Mouse (Mus musculus) kidney, postnatal 0 days (tissue): ENCODE measurements around the gene Abca4. TPM values are rescaled to one million over a fixed set of nuclear protein-coding genes. Genes with fewer than 3 reads are reported as not detected.

Experiments
- ATAC-seq: fragments of 200-750 bp; cut with Nextera tagmentation; replicated peaks from 2 replicates; pipeline ENCODE4 v1.8.0; 2017; ENCODE audit warnings: low read depth, moderate number of reproducible peaks, moderate TSS enrichment, moderate library complexity; ENCODE audit not compliant: low FRiP score
- DNase-seq: peaks from one replicate; pipeline ENCODE4 v3.0.0-alpha.2; 2016; ENCODE audit warnings: low spot score
- H3K27ac ChIP-seq: fragments of 300-500 bp; sonication (generic); 2 replicates; pipeline ENCODE4 v1.5.1; 2014; ENCODE audit warnings: mild to moderate bottlenecking
- H3K27me3 ChIP-seq: fragments of 300-500 bp; sonication (generic); 2 replicates; pipeline ENCODE4 v1.6.1; 2014; ENCODE audit warnings: low read length, mixed read lengths; ENCODE audit not compliant: insufficient read depth
- H3K36me3 ChIP-seq: fragments of 300-500 bp; sonication (generic); 2 replicates; pipeline ENCODE4 v1.6.1; 2014; ENCODE audit warnings: low read length, mixed read lengths; ENCODE audit not compliant: insufficient read depth
- H3K4me1 ChIP-seq: fragments of 300-500 bp; sonication (generic); replicated peaks from 2 replicates; pipeline ENCODE4 v1.6.1; 2014; ENCODE audit warnings: antibody characterized with exemption, low read length, mixed read lengths; ENCODE audit not compliant: insufficient read depth
- H3K4me2 ChIP-seq: fragments of 300-500 bp; sonication (generic); 2 replicates; pipeline ENCODE4 v1.6.1; 2014; ENCODE audit warnings: mild to moderate bottlenecking, low read length, moderate library complexity, mixed read lengths
- H3K4me3 ChIP-seq: fragments of 300-500 bp; sonication (generic); replicated peaks from 2 replicates; pipeline ENCODE4 v1.5.1; 2014; ENCODE audit warnings: low read depth, low read length
- H3K9ac ChIP-seq: fragments of 300-500 bp; sonication (generic); 2 replicates; pipeline ENCODE4 v1.6.1; 2014; ENCODE audit warnings: low read depth, low read length
- H3K9me3 ChIP-seq: fragments of 300-500 bp; sonication (generic); replicated peaks from 2 replicates; pipeline ENCODE4 v1.6.1; 2016; ENCODE audit warnings: low read length, inconsistent platforms, mixed read lengths
- CTCF ChIP-seq: IDR thresholded peaks from 2 replicates; pipeline ENCODE4 v1.5.1; 2016; ENCODE audit warnings: antibody characterized with exemption, low read depth, mild to moderate bottlenecking, moderate library complexity
- WGBS: fragments of 180-500 bp; shearing (Covaris S2); extraction: QIAGEN DNeasy Blood & Tissue Kit; methylation state at CpG from one replicate; pipeline ENCODE4 v1.1.7; 2014; 5-methylcytosine and 5-hydroxymethylcytosine counted together
- polyA plus RNA-seq: library from polyadenylated mRNA; unstranded; fragments of >200 nt; fragmentation: Nextera tagmentation; extraction: Ambion mirVana; gene quantifications from 2 replicates; pipeline ENCODE4 v1.2.1, GENCODE M21; 2015

Abca4 gene
- polyA plus RNA-seq, 1 experiment from 2014 or later: 1.2 TPM

- Histone ChIP-seq H3K27me3 (no peaks in the 10 kb centered on the region), H3K4me2 (peak overlapping the region; percentile 29), H3K9ac (no peak overlapping the region), H3K9me3 (no peaks in the 10 kb centered on the region), H3K4me3 (no peak overlapping the region), H3K36me3 (no peaks in the 10 kb centered on the region), H3K4me1 (no peaks in the 10 kb centered on the region; the same call in 1 of the 2 replicates), H3K27ac (0 out of 2 replicates have a peak overlapping the region, but pooled peaks have one; percentile 9)
- TF ChIP-seq CTCF: peak; percentile 95
- DNase-seq (peak; percentile 90), ATAC-seq (peak; percentile 65)
- 34% methylated on average over 20 of the region's 20 CpGs for WGBS
Measured at GRCm38 (mm10) chr3:122103864-122104808, 59.9 kb downstream of the Abca4 start.

- DNase-seq: no peak
- no peak for ATAC-seq
- H3K27ac ChIP-seq: no peak overlapping the region
Measured at GRCm38 (mm10) chr3:122106920-122107319, 62.7 kb downstream of the Abca4 start.

GRCm38 (mm10) chr3:122107643-122108194 is 63.5 kb downstream of the Abca4 start:
- 69% methylated on average over 14 of the region's 14 CpGs for WGBS
- Histone ChIP-seq H3K27ac (no peak overlapping the region), H3K9ac (no peak overlapping the region), H3K36me3 (no peaks in the 10 kb centered on the region), H3K27me3 (no peaks in the 10 kb centered on the region), H3K4me1 (no peaks in the 10 kb centered on the region; the same call in 1 of the 2 replicates), H3K4me3 (no peak overlapping the region), H3K4me2 (no peak overlapping the region), H3K9me3 (no peaks in the 10 kb centered on the region)
- DNase-seq (no peak), ATAC-seq (no peak)
- TF ChIP-seq CTCF: no peak

More at GRCm38 (mm10) chr3:122106920-122107319, 62.7 kb downstream of the Abca4 start:
- Histone ChIP-seq H3K9me3 (no peaks in the 10 kb centered on the region), H3K4me3 (no peak overlapping the region), H3K4me1 (no peaks in the 10 kb centered on the region; the same call in 1 of the 2 replicates), H3K9ac (no peak overlapping the region), H3K4me2 (no peak overlapping the region), H3K36me3 (no peaks in the 10 kb centered on the region), H3K27me3 (no peaks in the 10 kb centered on the region)
- no peak for TF ChIP-seq CTCF
- 67% methylated on average over 8 of the region's 8 CpGs for WGBS

GRCm38 (mm10) chr3:122109461-122109860 is 65.2 kb downstream of the Abca4 start:
- WGBS: 50% methylated on average over 4 of the region's 4 CpGs
- Histone ChIP-seq H3K9me3 (no peaks in the 10 kb centered on the region), H3K36me3 (no peaks in the 10 kb centered on the region), H3K9ac (no peak overlapping the region), H3K4me1 (no peaks in the 10 kb centered on the region), H3K27me3 (no peaks in the 10 kb centered on the region), H3K27ac (no peak overlapping the region), H3K4me3 (no peak overlapping the region), H3K4me2 (no peak overlapping the region)
- TF ChIP-seq CTCF: no peak
- ATAC-seq (peak; percentile 73), DNase-seq (no peak)

GRCm38 (mm10) chr3:122111141-122111981 is 67.1 kb downstream of the Abca4 start:
- Histone ChIP-seq H3K4me2 (no peak overlapping the region), H3K27ac (no peak overlapping the region), H3K4me3 (no peak overlapping the region), H3K4me1 (no peaks in the 10 kb centered on the region), H3K36me3 (no peaks in the 10 kb centered on the region), H3K9me3 (no peaks in the 10 kb centered on the region), H3K9ac (no peak overlapping the region), H3K27me3 (no peaks in the 10 kb centered on the region)
- 38% methylated on average over 9 of the region's 9 CpGs for WGBS
- ATAC-seq (no peak), DNase-seq (no peak)
- TF ChIP-seq CTCF: no peak
